Mouse (Mus musculus) hematopoietic stem cell, adult 5-6 weeks (primary cell): ENCODE results near the gene Pcgf6. TPM values are rescaled to one million over a fixed set of nuclear protein-coding genes. Genes with fewer than 3 reads are reported as not detected.
"Not testable (repeated sequence)": the region's sequence is repeated elsewhere in the genome, so short reads cannot be mapped to it uniquely, and the experiment has no call there.

Experiments
- ATAC-seq, 2 experiments: fragments of 125-278 bp in 1 of 2; replicated peaks in 1 of 2; 2 replicates each; pipeline ENCODE4 v1.8.0; 2016 to 2017; ENCODE audit warnings: inconsistent platforms in 2 of 2, mild to moderate bottlenecking in 2 of 2, moderate number of reproducible peaks in 2 of 2, low read depth in 1 of 2, moderate TSS enrichment in 1 of 2; ENCODE audit not compliant: low FRiP score in 2 of 2, poor library complexity in 2 of 2, severe bottlenecking in 2 of 2, insufficient read depth in 1 of 2, low TSS enrichment in 1 of 2
- total RNA-seq: library from RNA; stranded (forward); fragments of 172-1452, 232-1000 nt; gene quantifications from 2 replicates; pipeline ENCODE4 v1.2.3, GENCODE M21; 2017

Pcgf6 gene
- total RNA-seq, 1 experiment from 2014 or later, result 19.8 TPM

GRCm38 (mm10) chr19:47009943-47010342 is 40.8 kb downstream of the Pcgf6 start:
- no peak for ATAC-seq

DNA sequence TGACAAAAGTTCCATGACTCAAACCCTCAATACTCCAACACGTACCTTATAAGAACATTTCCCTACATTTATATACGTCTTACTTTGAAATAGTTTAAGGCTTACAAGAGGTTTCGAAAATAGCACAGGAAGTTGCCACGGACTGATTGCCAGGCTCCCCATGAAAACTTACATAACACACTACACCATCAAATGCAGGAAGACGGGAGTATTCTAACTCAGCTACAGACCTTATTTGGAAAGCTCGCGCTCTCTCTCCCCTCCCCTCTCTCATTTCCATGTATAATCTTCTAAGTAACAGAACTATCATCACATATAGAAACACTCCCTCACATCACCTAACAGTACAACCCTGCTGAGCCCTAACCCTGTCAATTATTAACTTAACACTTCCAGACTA is 41.3 kb downstream of the Pcgf6 start:
- ATAC-seq, result no peak

- no peak for ATAC-seq
These were observed 44.4 kb downstream of the Pcgf6 start for GRCm38 (mm10) chr19:47006321-47006720.

- no peak for ATAC-seq
These were observed 44.8 kb downstream of the Pcgf6 start for GRCm38 (mm10) chr19:47005873-47006272.

DNA sequence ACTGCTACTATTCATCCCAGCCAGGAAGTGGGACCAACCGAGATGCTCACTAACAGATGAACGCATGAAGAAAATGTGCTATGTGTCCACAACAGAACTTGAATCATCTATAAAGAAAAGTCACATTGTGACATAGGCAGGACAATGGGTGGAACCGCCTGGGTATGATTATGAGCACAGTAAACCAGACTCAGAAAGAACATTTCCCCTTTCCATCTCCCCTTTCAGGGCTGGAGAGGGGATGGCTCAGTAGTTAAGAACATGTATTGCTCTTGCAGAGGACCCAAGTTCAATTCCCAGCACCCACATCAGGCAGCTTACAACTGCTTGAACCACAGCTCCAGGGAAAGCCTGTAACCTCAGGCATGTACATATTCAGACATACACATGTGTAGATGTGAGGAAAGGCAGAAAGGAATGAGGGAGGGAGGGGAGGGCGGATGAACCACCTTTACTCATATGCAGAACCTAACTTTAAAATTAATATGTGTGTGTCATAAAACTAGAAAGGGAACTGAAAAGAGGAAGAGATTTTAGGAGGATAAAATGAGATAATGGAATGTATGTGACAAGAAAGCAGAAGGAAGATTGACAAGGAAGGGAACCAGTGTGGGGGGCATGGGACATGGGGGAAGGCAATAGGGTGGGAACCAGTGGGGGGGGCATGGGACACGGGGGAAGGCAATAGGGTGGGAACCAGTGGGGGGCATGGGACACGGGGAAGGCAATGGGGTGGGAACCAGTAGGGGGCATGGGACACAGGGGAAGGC is 46.8 kb downstream of the Pcgf6 start:
- ATAC-seq, result no peak

GRCm38 (mm10) chr19:47000357-47000756 is 50.3 kb downstream of the Pcgf6 start:
- not testable (repeated sequence) for ATAC-seq

- ATAC-seq, result no peak
These were observed 51.0 kb downstream of the Pcgf6 start for GRCm38 (mm10) chr19:46999753-47000152.

GRCm38 (mm10) chr19:46998953-46999352 is 51.8 kb downstream of the Pcgf6 start:
- ATAC-seq, result no peak

- ATAC-seq, result no peak
These were observed 52.4 kb downstream of the Pcgf6 start for GRCm38 (mm10) chr19:46998168-46998870.

DNA sequence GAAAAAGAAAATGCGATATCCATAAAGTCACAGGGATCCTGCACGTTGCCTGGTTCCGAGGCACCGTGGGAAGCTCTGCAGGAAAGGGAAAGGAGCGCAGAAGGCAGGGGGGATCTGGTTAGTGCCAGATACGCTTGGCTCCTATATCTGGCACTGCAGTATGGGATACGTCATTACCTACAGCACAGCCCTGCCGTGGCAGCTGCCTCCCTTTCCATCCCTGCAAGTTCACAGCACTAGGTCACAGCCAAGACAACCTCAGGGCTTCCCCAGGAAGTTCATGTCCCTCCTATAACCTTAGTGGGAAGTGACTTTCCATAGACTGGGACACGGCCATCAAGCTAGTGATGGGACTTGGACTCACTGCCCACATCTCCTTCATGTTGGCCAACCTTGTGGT is 54.6 kb downstream of the Pcgf6 start:
- ATAC-seq, result no peak

DNA sequence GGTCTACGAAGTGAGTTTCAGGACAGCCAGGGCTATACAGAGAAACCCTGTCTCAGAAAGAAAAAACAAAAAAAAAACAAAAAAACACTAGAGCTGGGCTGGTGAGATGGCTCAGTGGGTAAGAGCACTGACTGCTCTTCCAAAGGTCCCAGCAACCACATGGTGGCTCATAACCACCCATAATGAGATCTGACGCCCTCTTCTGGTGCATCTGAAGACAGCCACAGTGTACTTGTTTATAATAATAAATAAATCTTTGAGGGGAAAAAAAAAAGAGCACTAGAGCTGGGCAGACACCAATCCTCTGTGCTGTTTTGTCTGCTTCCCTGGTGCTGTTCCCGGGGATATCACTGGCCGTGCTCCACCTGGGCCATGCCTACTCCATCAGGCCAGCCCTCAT is 58.4 kb downstream of the Pcgf6 start:
- ATAC-seq, result not testable (repeated sequence)

DNA sequence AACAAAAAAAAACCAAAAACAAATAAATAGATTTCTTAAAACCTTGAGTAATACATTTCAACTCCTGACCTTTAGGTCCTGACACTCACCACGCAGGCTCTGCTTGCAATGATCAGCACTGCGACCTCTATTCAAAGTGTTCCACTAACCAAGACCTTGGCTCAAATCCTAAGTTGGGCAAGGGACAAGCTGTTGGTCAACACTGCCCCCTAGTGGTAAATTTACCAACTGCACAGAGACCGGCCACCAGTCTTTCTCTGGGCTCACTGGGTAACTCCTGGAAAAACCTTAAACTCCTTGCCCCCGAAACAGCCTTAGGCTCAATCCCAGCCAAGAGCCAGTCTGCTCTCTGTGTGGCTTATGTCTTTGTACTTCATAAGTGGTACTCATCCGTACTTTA is 59.6 kb downstream of the Pcgf6 start:
- ATAC-seq, result peak; percentile 57 to 80

GRCm38 (mm10) chr19:46990625-46991024 is 60.1 kb downstream of the Pcgf6 start:
- ATAC-seq, result not testable (repeated sequence)

GRCm38 (mm10) chr19:46990153-46990518 is 60.6 kb downstream of the Pcgf6 start:
- no peak for ATAC-seq

- ATAC-seq, result no peak
These were observed 61.1 kb downstream of the Pcgf6 start for GRCm38 (mm10) chr19:46989479-46990152.

DNA sequence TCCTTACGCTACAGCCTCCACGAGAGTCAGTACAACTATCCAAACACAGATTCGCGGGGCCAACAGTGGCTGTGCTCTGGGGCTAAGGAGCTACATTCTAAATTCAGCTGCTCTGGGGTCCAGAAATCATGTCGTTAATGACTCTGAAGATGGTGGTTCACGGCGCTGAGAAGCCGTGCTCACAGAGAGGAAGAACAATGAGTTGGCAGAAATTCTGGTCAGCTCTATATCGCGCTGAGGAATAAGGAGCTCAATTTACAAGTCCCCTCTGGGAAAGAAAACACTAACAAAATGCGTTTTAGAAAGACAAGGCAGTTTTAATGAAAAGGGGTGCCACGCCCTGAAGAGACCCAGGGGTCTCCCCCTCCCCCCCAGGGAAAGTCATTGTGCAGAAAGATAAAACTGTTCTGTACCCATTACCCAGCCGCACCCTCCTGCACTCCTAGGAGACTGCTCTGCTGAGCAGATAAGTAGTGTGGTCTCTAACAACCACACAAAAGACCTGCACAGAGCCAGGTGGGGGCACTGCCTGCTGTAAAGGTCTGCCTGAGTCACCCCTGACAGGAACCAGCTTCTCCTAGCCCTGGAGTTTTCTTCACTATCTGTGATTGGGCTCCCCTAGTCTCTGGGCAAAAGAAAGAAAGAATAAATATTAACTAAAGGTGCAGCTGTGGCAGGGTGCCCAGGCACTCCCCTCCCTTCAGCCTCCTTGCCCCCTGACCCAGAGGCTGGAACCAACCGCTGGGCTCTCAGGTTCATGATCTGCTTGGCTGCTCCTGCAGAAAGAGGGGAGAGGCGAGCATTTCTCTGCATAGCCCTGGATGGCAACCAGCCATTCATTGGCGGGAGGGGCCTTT is 62.2 kb downstream of the Pcgf6 start:
- ATAC-seq, result peak; percentile 9 to 27; a peak in 1 of 4 replicates

GRCm38 (mm10) chr19:46987646-46988045 is 63.1 kb downstream of the Pcgf6 start:
- ATAC-seq, result 0 out of 4 replicates have a peak, but pooled peaks have one; percentile 26 to 29
